Mouse (Mus musculus): Measurements from ENCODE around the gene Pcbd2. TPM values are rescaled to one million over a fixed set of nuclear protein-coding genes. Genes with fewer than 3 reads are reported as not detected.
"Not testable (repeated sequence)": the region's sequence is repeated elsewhere in the genome, so short reads cannot be mapped to it uniquely, and the experiment has no call there.

Pcbd2 gene
- polyA plus RNA-seq, 1 experiment from 2014 or later: 20.0 TPM

- H3K4me2 ChIP-seq (ENCODE audit: low read length): not testable (repeated sequence)
Measured at GRCm38 (mm10) chr13:55695989-55696388, 31.2 kb upstream of the Pcbd2 start.

DNA sequence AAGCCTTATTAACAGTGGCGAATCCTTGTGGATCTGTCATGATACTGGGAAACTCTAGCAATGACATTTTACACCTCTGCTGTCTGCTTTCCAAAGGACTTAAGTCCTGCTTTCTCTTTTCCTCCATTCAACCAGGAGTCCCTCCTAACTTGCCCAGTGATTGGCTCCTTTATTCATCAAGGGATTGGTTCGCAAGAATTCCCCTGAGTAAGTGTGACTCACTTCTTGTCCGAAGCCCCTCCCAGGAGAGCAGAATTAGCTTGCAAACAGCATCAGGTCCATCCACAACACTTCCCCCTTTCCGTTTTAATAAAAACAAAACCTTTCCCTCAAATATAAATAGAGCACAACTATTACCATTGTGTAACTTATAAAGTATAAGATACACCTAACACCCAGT, 22.9 kb upstream of the Pcbd2 start:
- Histone ChIP-seq H3K36me3 (ENCODE audit: control insufficient read depth, insufficient read depth, low read length) (peaks cover 19% of the 10 kb centered on the region), H3K9ac (ENCODE audit: low read depth, low read length) (no peak overlapping the region), H3K4me2 (ENCODE audit: low read length) (no peak overlapping the region), H3K27ac (ENCODE audit: low read length) (no peak overlapping the region), H3K9me3 (replicated peaks; ENCODE audit: control insufficient read depth, low read length, poor library complexity, severe bottlenecking) (no peaks in the 10 kb centered on the region), H3K4me3 (ENCODE audit: low read depth, low read length) (no peak overlapping the region), H3K4me1 (ENCODE audit: control insufficient read depth, insufficient read depth, low read length) (no peaks in the 10 kb centered on the region), H3K27me3 (ENCODE audit: control insufficient read depth, insufficient read depth, low read depth, low read length) (no peaks in the 10 kb centered on the region)
- 87% methylated on average over 4 of the region's 4 CpGs for WGBS
- ATAC-seq: no peak

More at GRCm38 (mm10) chr13:55695989-55696388, 31.2 kb upstream of the Pcbd2 start:
- not testable (repeated sequence) for H3K27ac ChIP-seq (ENCODE audit: low read length); H3K4me3 ChIP-seq (ENCODE audit: low read depth, low read length); ATAC-seq; H3K9me3 ChIP-seq (replicated peaks; ENCODE audit: control insufficient read depth, low read length, poor library complexity, severe bottlenecking); H3K9ac ChIP-seq (ENCODE audit: low read depth, low read length); H3K27me3 ChIP-seq (ENCODE audit: control insufficient read depth, insufficient read depth, low read depth, low read length)
- WGBS: no CpG with 5 or more reads among the region's 3 CpGs
- Histone ChIP-seq H3K36me3 (ENCODE audit: control insufficient read depth, insufficient read depth, low read length) (peaks cover 14% of the 10 kb centered on the region), H3K4me1 (ENCODE audit: control insufficient read depth, insufficient read depth, low read length) (peaks cover 16% of the 10 kb centered on the region)

GRCm38 (mm10) chr13:55712846-55713245, 14.3 kb upstream of the Pcbd2 start:
- Histone ChIP-seq H3K36me3 (ENCODE audit: control insufficient read depth, insufficient read depth, low read length) (peaks cover 2% of the 10 kb centered on the region; the same call in 1 of the 2 replicates), H3K9ac (ENCODE audit: low read depth, low read length) (no peak overlapping the region), H3K4me2 (ENCODE audit: low read length) (no peak overlapping the region), H3K4me1 (ENCODE audit: control insufficient read depth, insufficient read depth, low read length) (peaks cover 16% of the 10 kb centered on the region), H3K9me3 (replicated peaks; ENCODE audit: control insufficient read depth, low read length, poor library complexity, severe bottlenecking) (no peaks in the 10 kb centered on the region), H3K4me3 (ENCODE audit: low read depth, low read length) (no peak overlapping the region), H3K27ac (ENCODE audit: low read length) (no peak overlapping the region), H3K27me3 (ENCODE audit: control insufficient read depth, insufficient read depth, low read depth, low read length) (no peaks in the 10 kb centered on the region)
- 93% methylated on average over 3 of the region's 3 CpGs for WGBS
- ATAC-seq: no peak

GRCm38 (mm10) chr13:55714501-55715166, 12.5 kb upstream of the Pcbd2 start, which contains the start of gene Txndc15:
Txndc15 (plus strand) TSS chr13:55714650.
- Histone ChIP-seq H3K4me2 (ENCODE audit: low read length) (peak within 1 kb of the TSS; percentile 58), H3K36me3 (ENCODE audit: control insufficient read depth, insufficient read depth, low read length) (peaks cover 10% of the 10 kb centered on the region), H3K4me3 (ENCODE audit: low read depth, low read length) (peak within 1 kb of the TSS; percentile 96), H3K4me1 (ENCODE audit: control insufficient read depth, insufficient read depth, low read length) (peaks cover 16% of the 10 kb centered on the region), H3K27me3 (ENCODE audit: control insufficient read depth, insufficient read depth, low read depth, low read length) (no peaks in the 10 kb centered on the region), H3K9ac (ENCODE audit: low read depth, low read length) (peak within 1 kb of the TSS; percentile 96), H3K9me3 (replicated peaks; ENCODE audit: control insufficient read depth, low read length, poor library complexity, severe bottlenecking) (no peaks in the 10 kb centered on the region), H3K27ac (ENCODE audit: low read length) (peak within 1 kb of the TSS; percentile 98)
- peak; percentile 96 for ATAC-seq
- 0% methylated on average over 63 of the region's 63 CpGs for WGBS

- H3K36me3 ChIP-seq (ENCODE audit: control insufficient read depth, insufficient read depth, low read length): peaks cover 10% of the 10 kb centered on the region
- H3K4me3 ChIP-seq (ENCODE audit: low read depth, low read length): peak overlapping the region; percentile 96
- peak overlapping the region; percentile 98 for H3K27ac ChIP-seq (ENCODE audit: low read length)
- H3K9me3 ChIP-seq (replicated peaks; ENCODE audit: control insufficient read depth, low read length, poor library complexity, severe bottlenecking): no peaks in the 10 kb centered on the region
- 6% methylated on average over 5 of the region's 5 CpGs for WGBS
- H3K4me1 ChIP-seq (ENCODE audit: control insufficient read depth, insufficient read depth, low read length): peaks cover 16% of the 10 kb centered on the region
- peak overlapping the region; percentile 58 for H3K4me2 ChIP-seq (ENCODE audit: low read length)
- H3K9ac ChIP-seq (ENCODE audit: low read depth, low read length): peak overlapping the region; percentile 96
- ATAC-seq: no peak
- H3K27me3 ChIP-seq (ENCODE audit: control insufficient read depth, insufficient read depth, low read depth, low read length): no peaks in the 10 kb centered on the region
Measured at GRCm38 (mm10) chr13:55715167-55715512, 12.0 kb upstream of the Pcbd2 start.

DNA sequence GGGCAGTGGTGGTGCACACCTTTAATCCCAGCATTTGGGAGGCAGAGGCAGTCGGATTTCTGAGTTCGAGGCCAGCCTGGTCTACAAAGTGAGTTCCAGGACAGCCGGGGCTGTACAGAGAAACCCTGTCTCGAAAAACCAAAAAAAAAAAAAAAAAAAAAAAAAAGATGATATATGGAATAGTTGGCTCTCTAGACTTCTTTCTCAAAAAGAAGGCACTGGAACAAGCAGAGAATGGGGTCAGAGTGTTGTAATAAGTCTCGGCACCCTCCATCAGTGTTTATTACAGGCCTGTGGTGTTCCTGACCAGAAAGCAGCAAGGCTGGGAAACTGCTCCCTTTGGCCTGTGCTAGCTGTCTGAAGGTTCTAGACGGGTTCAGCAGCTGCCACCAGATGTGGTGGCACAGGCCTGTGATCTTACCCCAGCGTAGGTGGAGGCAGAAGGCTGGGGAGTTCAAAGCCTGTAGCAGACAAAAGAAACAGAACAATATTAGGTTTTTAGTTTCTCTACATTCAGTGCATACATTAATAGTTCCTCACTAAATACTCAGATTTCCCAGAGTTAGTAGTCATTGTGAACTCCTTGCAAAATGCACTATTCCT, 11.2 kb upstream of the Pcbd2 start:
- no peak for ATAC-seq
- Histone ChIP-seq H3K27ac (ENCODE audit: low read length) (no peak overlapping the region), H3K4me2 (ENCODE audit: low read length) (peak overlapping the region; percentile 58), H3K4me1 (ENCODE audit: control insufficient read depth, insufficient read depth, low read length) (peaks cover 16% of the 10 kb centered on the region), H3K9me3 (replicated peaks; ENCODE audit: control insufficient read depth, low read length, poor library complexity, severe bottlenecking) (no peaks in the 10 kb centered on the region), H3K27me3 (ENCODE audit: control insufficient read depth, insufficient read depth, low read depth, low read length) (no peaks in the 10 kb centered on the region), H3K4me3 (ENCODE audit: low read depth, low read length) (no peak overlapping the region), H3K9ac (ENCODE audit: low read depth, low read length) (no peak overlapping the region; the same call in 1 of the 2 replicates), H3K36me3 (ENCODE audit: control insufficient read depth, insufficient read depth, low read length) (peaks cover 10% of the 10 kb centered on the region)
- WGBS: 90% methylated on average over 6 of the region's 7 CpGs

GRCm38 (mm10) chr13:55721516-55721915, 5.7 kb upstream of the Pcbd2 start:
- H3K36me3 ChIP-seq (ENCODE audit: control insufficient read depth, insufficient read depth, low read length): peaks cover 27% of the 10 kb centered on the region
- H3K4me2 ChIP-seq (ENCODE audit: low read length): no peak overlapping the region
- WGBS: 69% methylated on average over 8 of the region's 8 CpGs
- H3K27ac ChIP-seq (ENCODE audit: low read length): no peak overlapping the region
- no peak overlapping the region for H3K9ac ChIP-seq (ENCODE audit: low read depth, low read length)
- no peak for ATAC-seq
- peaks cover 3% of the 10 kb centered on the region; the same call in 1 of the 2 replicates for H3K4me1 ChIP-seq (ENCODE audit: control insufficient read depth, insufficient read depth, low read length)
- no peaks in the 10 kb centered on the region for H3K27me3 ChIP-seq (ENCODE audit: control insufficient read depth, insufficient read depth, low read depth, low read length)
- H3K4me3 ChIP-seq (ENCODE audit: low read depth, low read length): no peak overlapping the region
- H3K9me3 ChIP-seq (replicated peaks; ENCODE audit: control insufficient read depth, low read length, poor library complexity, severe bottlenecking): no peaks in the 10 kb centered on the region

DNA sequence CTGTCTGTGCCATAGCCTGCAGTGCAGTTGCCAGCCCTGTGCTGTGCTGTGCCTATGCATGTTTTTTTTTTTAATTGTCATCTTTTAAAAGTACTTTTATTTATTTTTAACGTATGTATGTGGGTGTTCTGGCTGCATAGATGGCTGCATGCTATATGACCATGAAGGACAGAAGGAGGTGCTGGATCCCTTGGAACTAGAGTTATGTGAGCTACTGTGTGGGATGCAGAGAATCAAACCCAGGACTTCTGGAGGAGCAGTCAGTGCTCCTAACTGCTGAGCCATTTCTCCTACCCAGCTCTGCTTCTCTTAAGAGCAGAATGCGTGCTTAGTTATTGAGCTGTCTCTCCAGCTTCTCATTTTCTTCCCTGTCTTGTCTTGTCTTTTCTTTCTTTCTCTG, 5.2 kb upstream of the Pcbd2 start:
- Histone ChIP-seq H3K4me1 (ENCODE audit: control insufficient read depth, insufficient read depth, low read length) (no peaks in the 10 kb centered on the region), H3K9me3 (replicated peaks; ENCODE audit: control insufficient read depth, low read length, poor library complexity, severe bottlenecking) (no peaks in the 10 kb centered on the region), H3K36me3 (ENCODE audit: control insufficient read depth, insufficient read depth, low read length) (peaks cover 27% of the 10 kb centered on the region), H3K4me3 (ENCODE audit: low read depth, low read length) (no peak overlapping the region), H3K27me3 (ENCODE audit: control insufficient read depth, insufficient read depth, low read depth, low read length) (no peaks in the 10 kb centered on the region), H3K9ac (ENCODE audit: low read depth, low read length) (0 out of 2 replicates have a peak overlapping the region, but pooled peaks have one; percentile 10), H3K4me2 (ENCODE audit: low read length) (no peak overlapping the region), H3K27ac (ENCODE audit: low read length) (no peak overlapping the region)
- WGBS: 85% methylated on average over 2 of the region's 2 CpGs
- ATAC-seq: no peak

- no peak for ATAC-seq
- no peaks in the 10 kb centered on the region for H3K9me3 ChIP-seq (replicated peaks; ENCODE audit: control insufficient read depth, low read length, poor library complexity, severe bottlenecking)
Measured at GRCm38 (mm10) chr13:55726598-55727119, 509 bp upstream of the Pcbd2 start.

More at GRCm38 (mm10) chr13:55726598-55727119, 509 bp upstream of the Pcbd2 start:
- Histone ChIP-seq H3K27me3 (ENCODE audit: control insufficient read depth, insufficient read depth, low read depth, low read length) (no peaks in the 10 kb centered on the region), H3K9ac (ENCODE audit: low read depth, low read length) (peak overlapping the region; percentile 80), H3K36me3 (ENCODE audit: control insufficient read depth, insufficient read depth, low read length) (peaks cover 16% of the 10 kb centered on the region), H3K4me3 (ENCODE audit: low read depth, low read length) (peak overlapping the region; percentile 57), H3K4me2 (ENCODE audit: low read length) (peak overlapping the region; percentile 65), H3K4me1 (ENCODE audit: control insufficient read depth, insufficient read depth, low read length) (no peaks in the 10 kb centered on the region), H3K27ac (ENCODE audit: low read length) (peak overlapping the region; percentile 96)
- WGBS: 7% methylated on average over 4 of the region's 4 CpGs
